Mouse (Mus musculus) embryonic facial prominence, embryonic 12.5 days (tissue): ENCODE results near the gene Dock4. TPM values are rescaled to one million over a fixed set of nuclear protein-coding genes. Genes with fewer than 3 reads are reported as not detected.

ENCODE experiments used
- ATAC-seq: fragments of 200-750 bp; cut with Nextera tagmentation; 2 replicates; pipeline ENCODE4 v1.8.0; 2017; ENCODE audit not compliant: insufficient number of reproducible peaks, insufficient read depth, low FRiP score, low TSS enrichment
- H3K27ac ChIP-seq: fragments of 300-500 bp; sonication (generic); 2 replicates; pipeline ENCODE4 v1.5.1; 2016; ENCODE audit warnings: mild to moderate bottlenecking
- H3K27me3 ChIP-seq: fragments of 300-500 bp; sonication (generic); 2 replicates; pipeline ENCODE4 v1.6.1; 2016; ENCODE audit warnings: mild to moderate bottlenecking, moderate library complexity
- H3K36me3 ChIP-seq: fragments of 300-500 bp; sonication (generic); 2 replicates; pipeline ENCODE4 v1.6.1; 2016; ENCODE audit warnings: mild to moderate bottlenecking
- H3K4me1 ChIP-seq: fragments of 300-500 bp; sonication (generic); 2 replicates; pipeline ENCODE4 v1.6.1; 2016
- H3K4me2 ChIP-seq: fragments of 300-500 bp; sonication (generic); replicated peaks from 2 replicates; pipeline ENCODE4 v1.6.1; 2016; ENCODE audit warnings: mild to moderate bottlenecking, moderate library complexity
- H3K4me3 ChIP-seq: fragments of 300-500 bp; sonication (generic); 2 replicates; pipeline ENCODE4 v1.5.1; 2016; ENCODE audit warnings: mild to moderate bottlenecking
- H3K9ac ChIP-seq: fragments of 300-500 bp; sonication (generic); 2 replicates; pipeline ENCODE4 v1.6.1; 2016; ENCODE audit warnings: mild to moderate bottlenecking, moderate library complexity
- H3K9me3 ChIP-seq: fragments of 300-500 bp; sonication (generic); 2 replicates; pipeline ENCODE4 v1.6.1; 2016; ENCODE audit warnings: mild to moderate bottlenecking, moderate library complexity
- whole genome bisulfite sequencing: fragments of 180-500 bp; shearing (Covaris S2); methylation state at CpG from one replicate; pipeline ENCODE4 v1.1.7; 2016; 5-methylcytosine and 5-hydroxymethylcytosine counted together
- polyA plus RNA-seq: library from polyadenylated mRNA; unstranded; fragments of >200 nt; fragmentation: Nextera tagmentation; extraction: Ambion mirVana; gene quantifications from 2 replicates; pipeline ENCODE4 v1.2.1, GENCODE M21; 2016

The Dock4 gene
- polyA plus RNA-seq, 1 experiment from 2014 or later, result 24.5 TPM

DNA sequence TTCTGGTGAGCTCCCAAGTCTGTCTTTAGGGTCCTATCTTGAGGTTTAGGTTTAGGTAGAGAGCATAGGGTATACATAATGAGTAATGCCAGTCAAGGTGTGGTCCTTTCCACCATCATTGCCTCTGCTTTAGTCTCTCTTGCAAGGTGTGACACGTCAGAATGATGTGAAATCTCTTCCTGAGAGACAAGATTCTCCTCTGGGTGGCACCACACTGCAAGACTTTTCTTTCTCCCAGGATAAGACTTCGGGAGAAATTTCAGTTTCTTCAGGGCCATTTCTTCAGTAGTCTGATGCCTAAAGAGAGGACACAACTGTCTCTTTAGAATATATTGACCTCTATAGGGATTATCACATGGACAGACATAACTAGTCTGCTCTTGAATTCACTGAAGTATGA is 282.6 kb downstream of the Dock4 start:
- Histone ChIP-seq H3K4me1 (no peaks in the 10 kb centered on the region), H3K27me3 (no peaks in the 10 kb centered on the region), H3K9ac (no peak overlapping the region), H3K36me3 (no peaks in the 10 kb centered on the region), H3K9me3 (no peaks in the 10 kb centered on the region), H3K4me3 (no peak overlapping the region), H3K4me2 (no peak overlapping the region), H3K27ac (no peak overlapping the region)
- ATAC-seq, result no peak
- 74% methylated on average over 2 of the region's 2 CpGs for WGBS

DNA sequence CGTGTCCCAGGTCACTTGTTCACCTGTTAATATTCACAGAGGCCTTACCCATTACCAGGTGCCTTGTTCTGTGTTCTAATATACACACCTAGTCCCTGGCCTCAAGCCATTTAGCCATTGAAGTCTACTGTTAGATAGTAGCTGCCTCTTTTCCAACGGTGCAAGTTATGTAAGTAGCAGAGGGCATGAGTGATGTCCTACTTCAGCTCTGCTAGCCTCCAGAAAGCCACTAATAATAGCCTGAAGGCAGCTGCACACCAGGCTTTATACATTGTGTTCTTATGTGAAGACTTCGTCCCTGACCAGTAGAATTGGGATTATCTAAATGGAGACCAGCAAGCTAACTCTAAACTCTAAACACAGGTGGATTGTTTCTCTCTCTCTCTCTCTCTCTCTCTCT is 285.0 kb downstream of the Dock4 start:
- no peaks in the 10 kb centered on the region for H3K36me3 ChIP-seq
- H3K4me1 ChIP-seq, result no peaks in the 10 kb centered on the region
- H3K9ac ChIP-seq, result no peak overlapping the region
- no peak overlapping the region for H3K4me3 ChIP-seq
- no peak for ATAC-seq
- H3K9me3 ChIP-seq, result no peaks in the 10 kb centered on the region
- WGBS, result 84% methylated on average over 3 of the region's 3 CpGs
- no peak overlapping the region for H3K4me2 ChIP-seq
- no peaks in the 10 kb centered on the region for H3K27me3 ChIP-seq
- no peak overlapping the region for H3K27ac ChIP-seq

GRCm38 (mm10) chr12:40745501-40745900 is 299.7 kb downstream of the Dock4 start:
- no peak for ATAC-seq
- no peak overlapping the region for H3K4me2 ChIP-seq
- H3K27me3 ChIP-seq, result no peaks in the 10 kb centered on the region
- no peaks in the 10 kb centered on the region for H3K36me3 ChIP-seq
- no peak overlapping the region for H3K9ac ChIP-seq
- 74% methylated on average over 7 of the region's 7 CpGs for WGBS
- H3K4me1 ChIP-seq, result no peaks in the 10 kb centered on the region
- H3K9me3 ChIP-seq, result no peaks in the 10 kb centered on the region
- H3K4me3 ChIP-seq, result no peak overlapping the region
- no peak overlapping the region for H3K27ac ChIP-seq

DNA sequence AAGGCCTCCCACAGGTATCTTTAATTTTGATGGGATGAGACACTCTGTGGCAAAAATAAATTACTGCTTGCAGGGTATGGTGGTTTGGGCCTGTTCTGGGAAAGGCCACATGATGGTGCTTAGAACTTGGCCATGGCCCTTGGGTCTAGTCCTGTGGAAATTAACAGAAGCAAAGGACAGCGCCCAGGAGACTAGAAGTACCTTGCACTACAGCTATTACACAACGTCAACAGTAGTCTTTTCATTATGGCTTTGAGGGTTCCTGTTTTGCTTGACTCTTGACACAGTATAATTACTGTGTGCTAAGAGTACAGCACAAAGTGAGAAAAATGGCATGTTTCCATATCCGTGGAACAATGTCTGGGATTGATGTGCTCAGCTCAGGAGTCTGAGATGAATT is 300.3 kb downstream of the Dock4 start:
- Histone ChIP-seq H3K9ac (no peak overlapping the region), H3K4me1 (no peaks in the 10 kb centered on the region), H3K4me3 (no peak overlapping the region), H3K27ac (no peak overlapping the region), H3K9me3 (no peaks in the 10 kb centered on the region), H3K27me3 (no peaks in the 10 kb centered on the region), H3K36me3 (no peaks in the 10 kb centered on the region), H3K4me2 (no peak overlapping the region)
- ATAC-seq, result no peak
- 88% methylated on average over 3 of the region's 3 CpGs for WGBS

DNA sequence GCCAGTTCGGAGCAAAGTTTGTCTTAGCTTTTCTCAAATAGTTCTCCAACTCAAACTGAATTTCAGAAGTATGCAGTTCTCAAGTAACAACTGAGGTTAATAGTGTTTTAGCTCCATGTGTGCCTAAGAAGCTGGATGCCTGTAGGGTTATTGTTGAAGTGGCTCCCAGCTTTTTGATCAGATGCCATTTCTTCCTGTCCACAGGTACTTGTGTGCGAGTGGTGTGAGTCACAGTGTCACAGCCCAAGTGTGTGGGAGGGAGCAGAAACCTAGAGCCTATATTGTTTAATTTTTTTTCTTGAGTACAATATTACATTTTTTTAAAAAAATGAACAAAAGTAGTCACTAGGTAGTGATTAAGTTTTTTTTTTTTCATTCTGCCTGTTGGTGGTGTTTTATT is 313.5 kb downstream of the Dock4 start:
- no peak for ATAC-seq
- Histone ChIP-seq H3K4me3 (no peak overlapping the region), H3K4me1 (no peaks in the 10 kb centered on the region), H3K27ac (no peak overlapping the region), H3K9me3 (no peaks in the 10 kb centered on the region), H3K36me3 (no peaks in the 10 kb centered on the region), H3K4me2 (no peak overlapping the region), H3K27me3 (no peaks in the 10 kb centered on the region), H3K9ac (no peak overlapping the region)
- 88% methylated on average over 2 of the region's 2 CpGs for WGBS

- ATAC-seq, result no peak
- Histone ChIP-seq H3K36me3 (no peaks in the 10 kb centered on the region), H3K9ac (no peak overlapping the region), H3K4me3 (no peak overlapping the region), H3K9me3 (no peaks in the 10 kb centered on the region), H3K27me3 (no peaks in the 10 kb centered on the region), H3K4me1 (no peaks in the 10 kb centered on the region), H3K4me2 (no peak overlapping the region), H3K27ac (no peak overlapping the region)
- 66% methylated on average over 8 of the region's 8 CpGs for WGBS
These were observed 321.6 kb downstream of the Dock4 start for GRCm38 (mm10) chr12:40767258-40767816.

DNA sequence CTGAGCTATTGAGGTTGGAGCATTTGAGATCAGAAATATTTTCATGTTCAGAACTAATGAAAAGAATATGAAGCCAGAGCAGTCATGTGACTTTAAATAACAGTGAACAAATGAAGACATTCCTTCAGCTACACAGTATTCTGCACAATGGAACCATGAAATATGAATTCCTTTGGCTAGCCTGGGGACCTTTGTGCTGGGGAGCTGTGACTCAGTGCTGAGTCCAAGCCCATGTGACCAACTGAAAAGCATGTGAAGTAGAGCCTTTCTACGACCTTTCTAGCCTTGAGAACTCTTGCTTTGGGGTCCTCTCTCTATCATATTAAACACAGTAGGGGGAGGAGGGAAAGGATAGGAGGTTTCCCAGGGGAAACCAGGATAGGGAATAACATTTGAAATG is 327.3 kb downstream of the Dock4 start:
- Histone ChIP-seq H3K9me3 (no peaks in the 10 kb centered on the region), H3K4me1 (no peaks in the 10 kb centered on the region), H3K4me3 (no peak overlapping the region), H3K36me3 (no peaks in the 10 kb centered on the region), H3K4me2 (no peak overlapping the region), H3K9ac (no peak overlapping the region), H3K27ac (no peak overlapping the region), H3K27me3 (no peaks in the 10 kb centered on the region)
- ATAC-seq, result no peak
- WGBS, result 81% methylated on average over 1 of the region's 1 CpGs

DNA sequence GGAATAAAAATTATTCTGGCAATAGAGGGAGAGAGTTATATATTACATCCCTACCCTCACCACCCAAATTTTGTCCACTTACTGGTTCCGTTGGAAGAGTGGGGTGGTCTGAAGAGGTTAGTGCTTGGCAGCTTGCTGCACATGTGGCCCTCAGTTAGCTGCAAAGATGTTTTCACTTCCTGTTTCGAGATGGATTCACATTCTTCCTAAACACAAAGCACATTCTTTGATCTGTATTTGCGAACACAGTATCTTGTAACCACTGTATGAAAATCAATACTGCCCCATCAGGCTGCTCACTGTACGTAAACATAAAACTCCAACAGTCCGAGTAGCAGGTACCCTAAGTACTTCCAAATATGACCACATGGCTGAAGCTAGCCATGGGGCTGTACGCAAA is 335.8 kb downstream of the Dock4 start:
- Histone ChIP-seq H3K27ac (no peak overlapping the region), H3K4me2 (no peak overlapping the region), H3K9me3 (no peaks in the 10 kb centered on the region), H3K9ac (no peak overlapping the region), H3K36me3 (no peaks in the 10 kb centered on the region), H3K4me1 (no peaks in the 10 kb centered on the region), H3K27me3 (no peaks in the 10 kb centered on the region), H3K4me3 (no peak overlapping the region)
- no peak for ATAC-seq
- WGBS, result 83% methylated on average over 6 of the region's 6 CpGs

- H3K4me1 ChIP-seq, result no peaks in the 10 kb centered on the region
- no peak for ATAC-seq
- 64% methylated on average over 3 of the region's 3 CpGs for WGBS
- H3K9me3 ChIP-seq, result no peaks in the 10 kb centered on the region
- no peak overlapping the region for H3K4me3 ChIP-seq
- no peak overlapping the region for H3K9ac ChIP-seq
- H3K36me3 ChIP-seq, result no peaks in the 10 kb centered on the region
- H3K4me2 ChIP-seq, result no peak overlapping the region
- no peak overlapping the region for H3K27ac ChIP-seq
- no peaks in the 10 kb centered on the region for H3K27me3 ChIP-seq
These were observed 342.9 kb downstream of the Dock4 start for GRCm38 (mm10) chr12:40788621-40789111.

DNA sequence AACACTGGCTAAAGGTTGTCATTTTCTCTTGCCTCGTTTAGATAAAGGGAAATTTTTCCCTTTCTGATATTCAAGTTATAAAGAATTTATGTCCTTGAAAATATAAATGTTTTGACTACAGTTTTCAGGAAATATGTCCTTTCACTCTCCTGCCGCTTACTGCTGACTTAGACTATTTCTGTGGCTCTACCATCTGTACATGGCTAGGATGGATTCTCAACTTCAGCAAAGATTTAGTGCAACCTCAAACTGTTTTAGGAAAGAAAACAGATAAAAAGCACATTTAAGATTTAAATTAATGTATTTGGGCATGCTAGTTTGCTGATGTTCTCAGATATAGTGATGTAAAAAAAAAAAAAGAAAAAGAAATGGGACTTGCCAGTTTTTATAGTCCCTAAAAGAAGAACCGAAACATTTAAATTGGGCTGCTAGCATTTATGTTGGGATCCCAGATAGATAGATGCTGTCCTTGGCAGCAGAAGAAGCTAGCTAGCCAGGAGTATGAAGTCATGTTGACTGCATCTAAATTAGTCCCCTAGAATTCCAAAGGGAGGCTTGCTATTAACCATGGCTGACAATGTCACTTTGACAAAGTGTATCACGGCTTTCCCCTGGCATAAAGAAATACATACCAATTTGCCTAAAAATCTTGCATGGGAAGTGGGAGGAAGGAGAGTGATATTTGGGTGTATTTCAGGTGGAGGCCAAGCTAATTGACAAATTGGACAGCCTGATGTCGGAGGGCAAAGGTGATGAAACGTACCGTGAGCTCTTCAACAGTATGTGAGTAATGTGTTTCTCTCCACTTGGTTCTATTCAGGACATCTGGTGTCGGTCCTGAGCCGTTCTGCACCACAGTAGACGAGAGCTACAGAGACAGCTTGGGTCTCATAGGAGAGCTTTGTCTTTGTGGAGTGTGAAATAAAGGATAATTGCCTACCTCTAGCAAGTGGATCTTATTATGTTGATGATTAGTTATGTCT is 343.9 kb downstream of the Dock4 start:
- ATAC-seq, result no peak
- 64% methylated on average over 10 of the region's 10 CpGs for WGBS
- Histone ChIP-seq H3K4me2 (no peak overlapping the region), H3K9ac (no peak overlapping the region), H3K4me3 (no peak overlapping the region), H3K27me3 (no peaks in the 10 kb centered on the region), H3K4me1 (no peaks in the 10 kb centered on the region), H3K9me3 (no peaks in the 10 kb centered on the region), H3K27ac (no peak overlapping the region), H3K36me3 (no peaks in the 10 kb centered on the region)

GRCm38 (mm10) chr12:40791221-40791620 is 345.5 kb downstream of the Dock4 start:
- Histone ChIP-seq H3K4me3 (no peak overlapping the region), H3K27me3 (no peaks in the 10 kb centered on the region), H3K36me3 (no peaks in the 10 kb centered on the region), H3K4me1 (no peaks in the 10 kb centered on the region), H3K9me3 (no peaks in the 10 kb centered on the region), H3K9ac (no peak overlapping the region), H3K27ac (no peak overlapping the region), H3K4me2 (no peak overlapping the region)
- 86% methylated on average over 5 of the region's 5 CpGs for WGBS
- no peak for ATAC-seq

GRCm38 (mm10) chr12:40792184-40792650 is 346.5 kb downstream of the Dock4 start:
- WGBS, result 37% methylated on average over 10 of the region's 10 CpGs
- Histone ChIP-seq H3K27ac (no peak overlapping the region), H3K36me3 (no peaks in the 10 kb centered on the region), H3K4me1 (peaks cover 3% of the 10 kb centered on the region; the same call in 1 of the 2 replicates), H3K9me3 (no peaks in the 10 kb centered on the region), H3K4me2 (no peak overlapping the region), H3K27me3 (no peaks in the 10 kb centered on the region), H3K9ac (no peak overlapping the region), H3K4me3 (no peak overlapping the region)
- ATAC-seq, result no peak
